Comparison of ENCODE assay signal across 8 mouse cellular contexts in the genomic region with DNA sequence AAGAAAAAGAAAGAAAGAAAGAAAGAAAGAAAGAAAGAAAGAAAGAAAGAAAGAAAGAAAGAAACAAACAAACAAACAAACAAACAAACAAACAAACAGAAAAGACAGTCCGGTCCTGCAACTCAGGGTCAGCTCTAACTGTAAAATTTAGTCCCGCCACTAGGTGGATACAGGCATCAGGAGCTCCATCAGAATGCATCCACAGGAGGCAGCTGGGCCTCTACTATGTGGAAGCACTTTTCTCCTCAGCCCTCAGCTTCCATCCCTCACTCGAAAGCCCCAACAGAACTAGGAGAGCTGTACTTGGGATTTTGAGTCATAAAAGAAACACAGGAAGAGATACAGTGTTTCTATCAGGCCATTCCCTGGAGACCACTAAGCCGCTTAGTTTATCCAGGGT. TPM values are rescaled to one million over a fixed set of nuclear protein-coding genes. Genes with fewer than 3 reads are reported as not detected.
A peak's percentile ranks its signal among the peaks of the same experiment; 100 is the strongest.
DNase-seq lines count a peak whose midpoint lies in the region; ATAC-seq and TF ChIP-seq lines count a peak whose summit lies in the region.

No protein-coding gene starts in this region.

- H3K36me3 ChIP-seq in intestine, embryonic 15.5 days = no peaks in the 10 kb centered on the region
- no peaks in the 10 kb centered on the region for H3K36me3 ChIP-seq in liver, embryonic 11.5 days (ENCODE audit: control insufficient read depth, insufficient read depth, low read length)

- 25% methylated on average over 4 of the region's 4 CpGs for WGBS in intestine, embryonic 15.5 days
- WGBS in liver, embryonic 11.5 days = 44% methylated on average over 4 of the region's 4 CpGs

- DNase-seq in CD4-positive helper T cell, adult 2 months (ENCODE audit: low read depth, low spot score) = peak; percentile 78
- peak; percentile 77 for DNase-seq in MN1 (ENCODE audit: low spot score)
- peak; percentile 74 for DNase-seq in cerebellum, adult 9-10 months
- DNase-seq in gastrocnemius, adult 2 months = peak; percentile 69
- DNase-seq in liver, embryonic 11.5 days (ENCODE audit: low spot score) = no peak
- peak; percentile 82 for DNase-seq in retina, embryonic 14.5 days (ENCODE audit: low spot score)
- peak; percentile 67 for DNase-seq in thymus, postnatal 4 days

- H3K27me3 ChIP-seq in intestine, embryonic 15.5 days (replicated peaks) = no peaks in the 10 kb centered on the region
- no peaks in the 10 kb centered on the region for H3K27me3 ChIP-seq in liver, embryonic 11.5 days (replicated peaks; ENCODE audit: control insufficient read depth, insufficient read depth, low read length)

- intact Hi-C loops in gastrocnemius, adult 2 months (cut with DNase I) = loop anchor here (2.0 kb wide), 1 partner anchor 143 kb away; no protein-coding TSS in a partner anchor

- peak; percentile 71 for ATAC-seq in intestine, embryonic 15.5 days
- 0 out of 2 replicates have a peak, but pooled peaks have one; percentile 63 for ATAC-seq in liver, embryonic 11.5 days (replicated peaks; ENCODE audit: low FRiP score)

- peaks cover 3% of the 10 kb centered on the region; the same call in 1 of the 2 replicates for H3K4me1 ChIP-seq in intestine, embryonic 15.5 days (replicated peaks)
- peaks cover 6% of the 10 kb centered on the region for H3K4me1 ChIP-seq in liver, embryonic 11.5 days (replicated peaks; ENCODE audit: control insufficient read depth, insufficient read depth, low read length)

- H3K4me2 ChIP-seq in intestine, embryonic 15.5 days (replicated peaks) = no peak overlapping the region
- no peak overlapping the region for H3K4me2 ChIP-seq in liver, embryonic 11.5 days

- H3K4me3 ChIP-seq in gastrocnemius, adult 2 months = no peak overlapping the region
- no peak overlapping the region for H3K4me3 ChIP-seq in intestine, embryonic 15.5 days (replicated peaks)
- no peak overlapping the region for H3K4me3 ChIP-seq in liver, embryonic 11.5 days (ENCODE audit: low read depth, low read length)

- no peak overlapping the region for H3K9ac ChIP-seq in intestine, embryonic 15.5 days
- no peak overlapping the region for H3K9ac ChIP-seq in liver, embryonic 11.5 days (ENCODE audit: low read depth, low read length)

- no peaks in the 10 kb centered on the region for H3K9me3 ChIP-seq in intestine, embryonic 15.5 days
- H3K9me3 ChIP-seq in liver, embryonic 11.5 days (ENCODE audit: control insufficient read depth, low read length) = no peaks in the 10 kb centered on the region

- peak overlapping the region; percentile 78 for H3K27ac ChIP-seq in gastrocnemius, adult 2 months
- no peak overlapping the region for H3K27ac ChIP-seq in intestine, embryonic 15.5 days
- no peak overlapping the region for H3K27ac ChIP-seq in liver, embryonic 11.5 days (ENCODE audit: low read depth, low read length)

- peak; percentile 83 for TF ChIP-seq CTCF in gastrocnemius, adult 2 months (IDR thresholded peaks at IDR 0.05)

RNA-seq across cellular contexts. Expression of a gene that starts 14.2 kb away (rescaled TPM):
- 10 to 100 TPM; 31.2 to 31.4 TPM for total RNA-seq in gastrocnemius, adult 2 months (2021)
- polyA plus RNA-seq in intestine, embryonic 15.5 days (2015; fragmentation: Nextera tagmentation; extraction: Ambion mirVana) = 138 and 153 TPM in 2 replicates
- 137 and 144 TPM in 2 replicates for polyA plus RNA-seq in liver, embryonic 11.5 days (2014; fragmentation: Nextera tagmentation; extraction: Ambion mirVana)
